Mouse (Mus musculus) C2C12 (cell line): ENCODE measurements around the gene Tex2. TPM values are rescaled to one million over a fixed set of nuclear protein-coding genes. Genes with fewer than 3 reads are reported as not detected.
A peak's percentile ranks its signal among the peaks of the same experiment; 100 is the strongest.
"Not testable (repeated sequence)": the region's sequence is repeated elsewhere in the genome, so short reads cannot be mapped to it uniquely, and the experiment has no call there.

ENCODE experiments used
- H3K27me3 ChIP-seq: one replicate; pipeline ENCODE4 v1.6.1; 2011; ENCODE audit not compliant: control insufficient read depth, insufficient read depth, insufficient read length
- H3K36me3 ChIP-seq: one replicate; pipeline ENCODE4 v1.6.1; 2011; ENCODE audit not compliant: control insufficient read depth, insufficient read depth
- H3K4me3 ChIP-seq: one replicate; pipeline ENCODE4 v1.5.1; 2011; ENCODE audit warnings: mild to moderate bottlenecking, control low read depth; ENCODE audit not compliant: poor library complexity, insufficient read depth, severe bottlenecking
- H3K79me2 ChIP-seq: one replicate; pipeline ENCODE4 v1.6.1; 2011; ENCODE audit not compliant: control insufficient read depth, insufficient read depth
- H3K79me3 ChIP-seq: one replicate; pipeline ENCODE4 v1.6.1; 2011; ENCODE audit warnings: low read depth, control low read depth
- H3ac ChIP-seq: one replicate; pipeline ENCODE3; 2011; ENCODE audit warnings: low read depth; ENCODE audit not compliant: control insufficient read depth, insufficient read length
- CEBPB ChIP-seq: IDR thresholded peaks from one replicate; pipeline ENCODE4 v1.6.1; 2011; ENCODE audit warnings: low read depth, mild to moderate bottlenecking, control low read depth, moderate library complexity
- CTCF ChIP-seq: IDR thresholded peaks from one replicate; pipeline ENCODE4 v1.5.1; 2011; ENCODE audit not compliant: control insufficient read depth, insufficient read depth, insufficient read length
- FOSL1 ChIP-seq: IDR thresholded peaks from one replicate; pipeline ENCODE4 v1.8.0; 2011; ENCODE audit warnings: mild to moderate bottlenecking, low read length; ENCODE audit not compliant: poor library complexity, insufficient read depth, severe bottlenecking
- MAX ChIP-seq: IDR thresholded peaks from one replicate; pipeline ENCODE4 v1.6.1; 2011; ENCODE audit warnings: mild to moderate bottlenecking, control low read depth
- MYOD1 ChIP-seq: IDR thresholded peaks from one replicate; pipeline ENCODE4 v1.6.1; 2011; ENCODE audit warnings: low read depth; ENCODE audit not compliant: control insufficient read depth, insufficient read length
- MYOG ChIP-seq: IDR thresholded peaks from one replicate; pipeline ENCODE4 v1.6.1; 2011; ENCODE audit not compliant: control insufficient read depth, insufficient read length; ENCODE audit errors: extremely low read depth
- USF1 ChIP-seq: IDR thresholded peaks from one replicate; pipeline ENCODE4 v1.6.1; 2011; ENCODE audit warnings: low read depth, mild to moderate bottlenecking, control low read depth, moderate library complexity
- polyA plus RNA-seq: library from polyadenylated mRNA; unstranded; fragments of >200 nt; fragmentation: generic; extraction: Trizol; gene quantifications from one replicate; pipeline ENCODE4 v1.2.1, GENCODE M21; 2012; ENCODE audit warnings: missing spikeins

Gene Tex2
- polyA plus RNA-seq, 1 experiment: 5.9 TPM

- peaks cover 10% of the 10 kb centered on the region for H3K27me3 ChIP-seq
- TF ChIP-seq USF1 (no peak), CTCF (no peak), MYOG (no peak), MAX (no peak), FOSL1 (no peak), CEBPB (no peak), MYOD1 (no peak)
- no peak overlapping the region for H3ac ChIP-seq
Measured at GRCm38 (mm10) chr11:106622056-106622455, 8.8 kb upstream of the Tex2 start.

GRCm38 (mm10) chr11:106618768-106619167, 5.5 kb upstream of the Tex2 start:
- not testable (repeated sequence) for H3K79me2 ChIP-seq, H3K36me3 ChIP-seq, H3K79me3 ChIP-seq, H3ac ChIP-seq, H3K4me3 ChIP-seq
- H3K27me3 ChIP-seq: peaks cover 10% of the 10 kb centered on the region

More at GRCm38 (mm10) chr11:106622056-106622455, 8.8 kb upstream of the Tex2 start:
- Histone ChIP-seq H3K36me3 (no peaks in the 10 kb centered on the region), H3K79me3 (no peaks in the 10 kb centered on the region), H3K4me3 (no peak overlapping the region), H3K79me2 (no peaks in the 10 kb centered on the region)

GRCm38 (mm10) chr11:106617821-106618580, 4.8 kb upstream of the Tex2 start:
- no peak overlapping the region for H3ac ChIP-seq
- H3K79me2 ChIP-seq: no peaks in the 10 kb centered on the region
- TF ChIP-seq USF1 (peak; percentile 53), CEBPB (no peak)
- no peaks in the 10 kb centered on the region for H3K36me3 ChIP-seq
- no peaks in the 10 kb centered on the region for H3K79me3 ChIP-seq
- no peak overlapping the region for H3K4me3 ChIP-seq
- peaks cover 10% of the 10 kb centered on the region for H3K27me3 ChIP-seq

GRCm38 (mm10) chr11:106615561-106615960, 2.3 kb upstream of the Tex2 start:
- peaks cover 15% of the 10 kb centered on the region for H3K79me2 ChIP-seq
- TF ChIP-seq FOSL1 (no peak), MYOD1 (no peak), MAX (no peak), CTCF (no peak), USF1 (no peak), MYOG (no peak), CEBPB (no peak)
- no peaks in the 10 kb centered on the region for H3K36me3 ChIP-seq
- no peak overlapping the region for H3K4me3 ChIP-seq
- H3ac ChIP-seq: no peak overlapping the region
- no peaks in the 10 kb centered on the region for H3K79me3 ChIP-seq
- peaks cover 10% of the 10 kb centered on the region for H3K27me3 ChIP-seq

GRCm38 (mm10) chr11:106614339-106614645, 1.1 kb upstream of the Tex2 start:
- Histone ChIP-seq H3K4me3 (no peak overlapping the region), H3ac (no peak overlapping the region), H3K27me3 (no peaks in the 10 kb centered on the region), H3K36me3 (no peaks in the 10 kb centered on the region), H3K79me2 (peaks cover 27% of the 10 kb centered on the region), H3K79me3 (no peaks in the 10 kb centered on the region)
- TF ChIP-seq MYOD1: no peak
- TF ChIP-seq CEBPB: no peak
- no peak for TF ChIP-seq USF1
- TF ChIP-seq MAX: no peak
- no peak for TF ChIP-seq MYOG
- TF ChIP-seq CTCF: no peak
- no peak for TF ChIP-seq FOSL1

- Histone ChIP-seq H3ac (no peak overlapping the region), H3K27me3 (no peaks in the 10 kb centered on the region), H3K79me3 (no peaks in the 10 kb centered on the region), H3K36me3 (no peaks in the 10 kb centered on the region), H3K79me2 (peaks cover 28% of the 10 kb centered on the region), H3K4me3 (peak overlapping the region; percentile 82)
- TF ChIP-seq MAX (no peak), USF1 (no peak), MYOG (no peak), CEBPB (no peak), FOSL1 (no peak), CTCF (no peak), MYOD1 (no peak)
Measured at GRCm38 (mm10) chr11:106613638-106614338, 565 bp upstream of the Tex2 start.
